Mouse (Mus musculus) MEL (cell line): Measurements from ENCODE around the gene Ppfibp1. TPM values are rescaled to one million over a fixed set of nuclear protein-coding genes. Genes with fewer than 3 reads are reported as not detected.

Experiments
- DNase-seq: peaks from one replicate; pipeline ENCODE4 v3.0.0; 2011; ENCODE audit warnings: low read depth, low spot score
- H3K27ac ChIP-seq: 2 replicates; pipeline ENCODE4 v1.5.1; 2012; ENCODE audit warnings: low read depth, mild to moderate bottlenecking, control low read depth, low read length, moderate library complexity; ENCODE audit not compliant: control insufficient read depth
- H3K27me3 ChIP-seq, 2 experiments: fragments of 150-350 bp in 1 of 2; sonication (generic) in 1 of 2; 2 replicates each; pipeline ENCODE4 v1.6.1; 2012; ENCODE audit warnings: low read length in 2 of 2, mild to moderate bottlenecking in 2 of 2, improper control_type of control experiment in 1 of 2, moderate library complexity in 1 of 2; ENCODE audit not compliant: insufficient read depth in 2 of 2, control insufficient read depth in 1 of 2
- H3K36me3 ChIP-seq, 2 experiments: 2 replicates each; pipeline ENCODE4 v1.6.1; 2012 to 2014; ENCODE audit warnings: low read length in 2 of 2, improper control_type of control experiment in 1 of 2, inconsistent platforms in 1 of 2, mild to moderate bottlenecking in 1 of 2; ENCODE audit not compliant: insufficient read depth in 2 of 2, control insufficient read depth in 1 of 2
- H3K4me1 ChIP-seq, 2 experiments: fragments of 150-350 bp in 1 of 2; sonication (generic) in 1 of 2; 2 replicates each; pipeline ENCODE4 v1.6.1; 2012; ENCODE audit warnings: low read length in 2 of 2, improper control_type of control experiment in 1 of 2, mild to moderate bottlenecking in 1 of 2; ENCODE audit not compliant: insufficient read depth in 2 of 2, control insufficient read depth in 1 of 2
- H3K4me3 ChIP-seq, 2 experiments: fragments of 150-350 bp in 1 of 2; sonication (generic) in 1 of 2; 2 replicates each; pipeline ENCODE4 v1.5.1; 2012; ENCODE audit warnings: low read depth in 2 of 2, low read length in 2 of 2, mild to moderate bottlenecking in 2 of 2, moderate library complexity in 2 of 2, control low read depth in 1 of 2, improper control_type of control experiment in 1 of 2; ENCODE audit not compliant: control insufficient read depth in 1 of 2, insufficient read depth in 1 of 2
- H3K79me2 ChIP-seq: 2 replicates; pipeline ENCODE4 v1.6.1; 2012; ENCODE audit warnings: mild to moderate bottlenecking, low read length, moderate library complexity; ENCODE audit not compliant: control insufficient read depth, poor library complexity, insufficient read depth
- H3K9ac ChIP-seq: 2 replicates; pipeline ENCODE4 v1.6.1; 2012; ENCODE audit warnings: low read depth, mild to moderate bottlenecking, control low read depth, low read length, moderate library complexity; ENCODE audit not compliant: control insufficient read depth, poor library complexity, severe bottlenecking
- H3K9me3 ChIP-seq: fragments of 150-350 bp; sonication (generic); replicated peaks from 2 replicates; pipeline ENCODE4 v1.6.1; 2012; ENCODE audit warnings: mild to moderate bottlenecking, low read length, improper control_type of control experiment, moderate library complexity; ENCODE audit not compliant: insufficient read depth
- CHD1 ChIP-seq: IDR thresholded peaks from 2 replicates; pipeline ENCODE4 v1.6.1; 2012; ENCODE audit warnings: low read depth, mild to moderate bottlenecking, inconsistent platforms, low read length, improper control_type of control experiment
- CTCF ChIP-seq, 3 experiments: IDR thresholded peaks in 2 of 3; conservative IDR thresholded peaks in 1 of 3; 2 replicates each; pipeline ENCODE4 v1.5.1; 2011 to 2012; ENCODE audit warnings: low read length in 3 of 3, low read depth in 2 of 3, mild to moderate bottlenecking in 2 of 3, improper control_type of control experiment in 1 of 3, inconsistent platforms in 1 of 3, mixed read lengths in 1 of 3, moderate library complexity in 1 of 3; ENCODE audit not compliant: control insufficient read depth in 1 of 3, insufficient read depth in 1 of 3, poor library complexity in 1 of 3, severe bottlenecking in 1 of 3
- ELF1 ChIP-seq: IDR thresholded peaks from 2 replicates; pipeline ENCODE4 v1.6.1; 2014; ENCODE audit warnings: low read depth, mild to moderate bottlenecking, inconsistent platforms, low read length, improper control_type of control experiment, moderate library complexity
- GABPA ChIP-seq: IDR thresholded peaks from 2 replicates; pipeline ENCODE4 v1.6.1; 2012; ENCODE audit warnings: low read depth, mild to moderate bottlenecking, inconsistent platforms, low read length, improper control_type of control experiment, moderate library complexity
- GATA1 ChIP-seq: IDR thresholded peaks from 2 replicates; pipeline ENCODE4 v1.6.1; 2011; ENCODE audit warnings: low read depth, low read length, improper control_type of control experiment
- JUND ChIP-seq: IDR thresholded peaks from 2 replicates; pipeline ENCODE4 v1.6.1; 2011; ENCODE audit warnings: low read depth, mild to moderate bottlenecking, improper control_type of control experiment, low read length
- KAT2A ChIP-seq: conservative IDR thresholded peaks from 2 replicates; pipeline ENCODE4 v1.6.1; 2012; ENCODE audit warnings: low read depth, low read length, improper control_type of control experiment, inconsistent platforms
- MAFK ChIP-seq: IDR thresholded peaks from 2 replicates; pipeline ENCODE4 v1.6.1; 2011; ENCODE audit warnings: low read depth, mild to moderate bottlenecking, low read length, improper control_type of control experiment, borderline replicate concordance
- MAX ChIP-seq: IDR thresholded peaks from 2 replicates; pipeline ENCODE4 v1.6.1; 2011; ENCODE audit warnings: low read length, improper control_type of control experiment
- MAZ ChIP-seq: IDR thresholded peaks from 2 replicates; pipeline ENCODE4 v1.6.1; 2012; ENCODE audit warnings: low read depth, mild to moderate bottlenecking, inconsistent platforms, low read length, improper control_type of control experiment
- MEF2A ChIP-seq: IDR thresholded peaks from 2 replicates; pipeline ENCODE4 v1.6.1; 2014; ENCODE audit warnings: low read depth, mild to moderate bottlenecking, inconsistent platforms, low read length, improper control_type of control experiment; ENCODE audit not compliant: poor library complexity, insufficient replicate concordance, severe bottlenecking; ENCODE audit errors: extremely low read depth
- MXI1 ChIP-seq: IDR thresholded peaks from 2 replicates; pipeline ENCODE4 v1.6.1; 2011; ENCODE audit warnings: mild to moderate bottlenecking, low read depth, low read length, improper control_type of control experiment
- MYB ChIP-seq: IDR thresholded peaks from 2 replicates; pipeline ENCODE4 v1.6.1; 2011; ENCODE audit warnings: mild to moderate bottlenecking, low read depth, low read length, improper control_type of control experiment
- MYC ChIP-seq: IDR thresholded peaks from 2 replicates; pipeline ENCODE4 v1.6.1; 2011; ENCODE audit warnings: low read depth, mild to moderate bottlenecking, low read length, improper control_type of control experiment, moderate library complexity
- NRF1 ChIP-seq: IDR thresholded peaks from 2 replicates; pipeline ENCODE4 v1.6.1; 2014; ENCODE audit warnings: low read depth, mild to moderate bottlenecking, inconsistent platforms, low read length, improper control_type of control experiment, moderate library complexity; ENCODE audit not compliant: poor library complexity, insufficient read depth, severe bottlenecking
- POLR2AphosphoS2 ChIP-seq: IDR thresholded peaks from 2 replicates; pipeline ENCODE4 v1.6.1; 2011; ENCODE audit warnings: low read length, improper control_type of control experiment
- RCOR1 ChIP-seq: IDR thresholded peaks from 2 replicates; pipeline ENCODE4 v1.6.1; 2012; ENCODE audit warnings: low read depth, mild to moderate bottlenecking, inconsistent platforms, low read length, improper control_type of control experiment
- SIN3A ChIP-seq: IDR thresholded peaks from 2 replicates; pipeline ENCODE4 v1.6.1; 2012; ENCODE audit warnings: low read length, improper control_type of control experiment, inconsistent platforms
- SMC3 ChIP-seq: IDR thresholded peaks from 2 replicates; pipeline ENCODE4 v1.6.1; 2011; ENCODE audit warnings: low read depth, low read length, improper control_type of control experiment
- TAL1 ChIP-seq: IDR thresholded peaks from 2 replicates; pipeline ENCODE4 v1.6.1; 2012; ENCODE audit warnings: mild to moderate bottlenecking, inconsistent platforms, low read length, moderate library complexity, mixed read lengths
- TBP ChIP-seq: IDR thresholded peaks from 2 replicates; pipeline ENCODE4 v1.8.0; 2011; ENCODE audit warnings: low read depth, low read length, improper control_type of control experiment
- TCF12 ChIP-seq: IDR thresholded peaks from 2 replicates; pipeline ENCODE4 v1.6.1; 2014; ENCODE audit warnings: low read depth, mild to moderate bottlenecking, inconsistent platforms, low read length, improper control_type of control experiment, moderate library complexity
- UBTF ChIP-seq: IDR thresholded peaks from 2 replicates; pipeline ENCODE4 v1.6.1; 2012; ENCODE audit warnings: low read depth, mild to moderate bottlenecking, inconsistent platforms, low read length, improper control_type of control experiment, moderate library complexity, borderline replicate concordance; ENCODE audit not compliant: insufficient read depth
- USF2 ChIP-seq, 2 experiments: IDR thresholded peaks; 2 replicates each; pipeline ENCODE4 v1.6.1; 2011 to 2012; ENCODE audit warnings: improper control_type of control experiment in 2 of 2, low read length in 2 of 2, borderline replicate concordance in 1 of 2, inconsistent platforms in 1 of 2, low read depth in 1 of 2, mild to moderate bottlenecking in 1 of 2; ENCODE audit not compliant: insufficient read depth in 1 of 2
- ZMIZ1 ChIP-seq: IDR thresholded peaks from 2 replicates; pipeline ENCODE4 v1.6.1; 2012; ENCODE audit warnings: low read depth, mild to moderate bottlenecking, inconsistent platforms, low read length, improper control_type of control experiment, moderate library complexity
- ZNF384 ChIP-seq: IDR thresholded peaks from 2 replicates; pipeline ENCODE4 v1.6.1; 2012; ENCODE audit warnings: low read depth, mild to moderate bottlenecking, inconsistent platforms, low read length, improper control_type of control experiment
- polyA plus RNA-seq, 2 experiments: library from polyadenylated mRNA; stranded (reverse) in 1 of 2; unstranded in 1 of 2; fragments of >175 nt in 1 of 2; fragments of >200 nt in 1 of 2; gene quantifications; 2 replicates each; pipeline versions ENCODE4 v1.2.1 to v1.2.4; 2012; ENCODE audit warnings: low replicate concordance in 2 of 2, low read depth in 1 of 2; ENCODE audit not compliant: insufficient read length in 2 of 2, insufficient read depth in 1 of 2, missing spikeins in 1 of 2
- total RNA-seq: library from RNA; depleted of rRNA; stranded (reverse); fragments of 300-350 nt; gene quantifications from 2 replicates; pipeline ENCODE4 v1.2.3, GENCODE M21; 2012

Ppfibp1 gene
- total and polyA plus RNA-seq, 3 experiments = 12.2 to 14.6 TPM; not detected in 1

DNA sequence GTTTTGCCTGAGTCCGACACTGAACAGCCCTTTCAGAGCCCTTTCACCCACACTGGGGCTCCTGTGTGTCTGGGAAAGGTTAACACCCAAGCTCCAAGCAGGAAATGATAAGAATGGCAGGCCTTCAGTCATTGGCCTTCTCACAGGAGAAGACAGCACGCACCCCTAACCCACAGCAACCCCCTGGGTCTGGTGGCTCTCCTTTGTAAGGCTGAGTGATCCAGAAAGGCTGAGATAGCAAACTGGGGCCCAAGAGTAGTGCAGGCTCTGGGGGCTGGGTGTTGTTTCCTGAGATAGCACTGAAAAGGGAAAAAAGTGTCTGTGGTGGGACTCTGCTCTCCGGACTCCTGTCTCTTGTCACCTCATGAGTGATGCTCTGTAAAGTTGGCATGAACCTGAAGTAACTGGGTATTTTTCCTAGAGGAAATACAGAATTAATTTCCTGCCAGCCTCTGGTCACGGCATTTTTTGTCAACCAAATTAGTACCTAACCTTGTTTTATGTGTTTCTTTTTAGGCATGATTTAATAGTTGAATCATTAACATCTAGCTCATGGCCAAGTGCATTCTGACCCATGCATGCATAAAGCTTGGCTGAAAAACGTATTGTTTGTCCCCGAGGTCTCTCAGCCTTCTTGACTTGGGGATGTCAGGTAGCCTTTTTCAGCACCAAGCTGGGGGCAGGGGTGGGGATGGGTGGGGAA lies 58.2 kb downstream of the Ppfibp1 start (continued):
- TF ChIP-seq UBTF (no peak), MAZ (0 out of 2 replicates have a peak, but pooled peaks have one; percentile 38), SIN3A (no peak), ZMIZ1 (no peak)
- TF ChIP-seq, all 39 proteins: peak for 7

- Histone ChIP-seq H3K4me1 (peaks cover 26 to 32% of the 10 kb centered on the region in 2 experiments), H3K79me2 (no peaks in the 10 kb centered on the region), H3K9ac (no peak overlapping the region), H3K27ac (no peak overlapping the region), H3K36me3 (peaks cover 0 to 38% of the 10 kb centered on the region in 2 experiments; a peak in 2 of 4 replicates), H3K27me3 (no peaks in the 10 kb centered on the region), H3K9me3 (no peaks in the 10 kb centered on the region), H3K4me3 (no peak overlapping the region)
- DNase-seq = no peak
- no peak for TF ChIP-seq GABPA
- TF ChIP-seq USF2 (IDR thresholded peaks at IDR 0.05; ENCODE audit: borderline replicate concordance in 1 of 2, insufficient read depth in 1 of 2, low read depth in 1 of 2, low read length in 2 of 2) = no peak
- TF ChIP-seq MAFK = no peak
- no peak for TF ChIP-seq MEF2A
- no peak for TF ChIP-seq MXI1
- TF ChIP-seq GATA1 = peak; percentile 17; the same call in 1 of the 2 replicates
Measured at GRCm38 (mm10) chr6:146947186-146947585, 58.9 kb downstream of the Ppfibp1 start.

GRCm38 (mm10) chr6:146949682-146950453 lies 61.6 kb downstream of the Ppfibp1 start:
- Histone ChIP-seq H3K36me3 (peaks cover 0 to 38% of the 10 kb centered on the region in 2 experiments; a peak in 2 of 4 replicates), H3K9ac (no peak overlapping the region), H3K4me3 (no peak overlapping the region), H3K4me1 (peaks cover 26 to 32% of the 10 kb centered on the region in 2 experiments), H3K79me2 (no peaks in the 10 kb centered on the region), H3K27ac (no peak overlapping the region), H3K9me3 (no peaks in the 10 kb centered on the region), H3K27me3 (no peaks in the 10 kb centered on the region)
- DNase-seq = peak; percentile 55
- TF ChIP-seq SMC3 = no peak
- TF ChIP-seq TCF12 = peak; percentile 35; the same call in 1 of the 2 replicates
- TF ChIP-seq CHD1 = no peak
- no peak for TF ChIP-seq MYB
- TF ChIP-seq JUND = no peak
- no peak for TF ChIP-seq KAT2A
- no peak for TF ChIP-seq MAFK
- no peak for TF ChIP-seq MAX
- TF ChIP-seq POLR2AphosphoS2 = no peak
- no peak; the same call in 1 of the 2 replicates for TF ChIP-seq SIN3A
- no peak for TF ChIP-seq ELF1
- no peak for TF ChIP-seq TBP
- no peak for TF ChIP-seq CTCF (IDR thresholded peaks at IDR 0.05 in 2 of 3, conservative IDR thresholded peaks at IDR 0.05 in 1 of 3; ENCODE audit: control insufficient read depth in 1 of 3, insufficient read depth in 1 of 3, low read depth in 2 of 3, low read length in 3 of 3, poor library complexity in 1 of 3, severe bottlenecking in 1 of 3)
- no peak for TF ChIP-seq MYC
- peak; percentile 25; the same call in 1 of the 2 replicates for TF ChIP-seq TAL1
- no peak for TF ChIP-seq NRF1
- TF ChIP-seq ZNF384 = peak; percentile 90
- peak; percentile 75 for TF ChIP-seq RCOR1
